Mouse (Mus musculus) bone marrow macrophage, adult 2 months (primary cell): ENCODE data around the gene 1700016H13Rik.

ENCODE experiments used
- CTCF ChIP-seq: IDR thresholded peaks from 2 replicates; pipeline ENCODE4 v1.5.1; 2012; ENCODE audit warnings: low read depth, mild to moderate bottlenecking, low read length, moderate library complexity
- POLR2A ChIP-seq: IDR thresholded peaks from 2 replicates; pipeline ENCODE4 v1.6.1; 2012; ENCODE audit warnings: mild to moderate bottlenecking, low read depth, low read length, borderline replicate concordance

GRCm38 (mm10) chr5:103671858-103672257 is 16.0 kb upstream of the 1700016H13Rik start:
- TF ChIP-seq CTCF (no peak), POLR2A (no peak)
